Mouse (Mus musculus) liver, embryonic 16.5 days (tissue): ENCODE measurements around the gene Olfr113. TPM values are rescaled to one million over a fixed set of nuclear protein-coding genes. Genes with fewer than 3 reads are reported as not detected.
"Not testable (repeated sequence)": the region's sequence is repeated elsewhere in the genome, so short reads cannot be mapped to it uniquely, and the experiment has no call there.

Experiments
- ATAC-seq: fragments of 200-750 bp; cut with Nextera tagmentation; 2 replicates; pipeline ENCODE4 v1.8.0; 2017; ENCODE audit warnings: low read depth, mild to moderate bottlenecking, moderate number of reproducible peaks, moderate library complexity
- H3K27ac ChIP-seq: fragments of 300-500 bp; sonication (generic); 2 replicates; pipeline ENCODE4 v1.5.1; 2014; ENCODE audit warnings: mild to moderate bottlenecking, low read length
- H3K27me3 ChIP-seq: fragments of 300-500 bp; sonication (generic); 2 replicates; pipeline ENCODE4 v1.6.1; 2014; ENCODE audit warnings: low read depth, low read length, mixed read lengths; ENCODE audit not compliant: control insufficient read depth, insufficient read depth
- H3K36me3 ChIP-seq: fragments of 300-500 bp; sonication (generic); 2 replicates; pipeline ENCODE4 v1.6.1; 2014; ENCODE audit warnings: mild to moderate bottlenecking; ENCODE audit not compliant: control insufficient read depth, insufficient read depth
- H3K4me1 ChIP-seq: fragments of 300-500 bp; sonication (generic); 2 replicates; pipeline ENCODE4 v1.6.1; 2014; ENCODE audit warnings: low read depth, low read length, mixed read lengths; ENCODE audit not compliant: control insufficient read depth
- H3K4me2 ChIP-seq: fragments of 300-500 bp; sonication (generic); 2 replicates; pipeline ENCODE4 v1.6.1; 2014; ENCODE audit warnings: low read depth, low read length, mixed read lengths
- H3K4me3 ChIP-seq: fragments of 300-500 bp; sonication (generic); 2 replicates; pipeline ENCODE4 v1.5.1; 2014; ENCODE audit warnings: low read depth, mild to moderate bottlenecking, low read length
- H3K9ac ChIP-seq: fragments of 300-500 bp; sonication (generic); 2 replicates; pipeline ENCODE4 v1.6.1; 2014; ENCODE audit warnings: low read depth, low read length
- H3K9me3 ChIP-seq: fragments of 300-500 bp; sonication (generic); replicated peaks from 2 replicates; pipeline ENCODE4 v1.6.1; 2016; ENCODE audit warnings: low read length; ENCODE audit not compliant: control insufficient read depth
- WGBS: fragments of 180-500 bp; shearing (Covaris S2); extraction: QIAGEN DNeasy Blood & Tissue Kit; methylation state at CpG from one replicate; pipeline ENCODE4 v1.1.7; 2014; ENCODE audit not compliant: insufficient replicate concordance; 5-methylcytosine and 5-hydroxymethylcytosine counted together
- polyA plus RNA-seq: library from polyadenylated mRNA; unstranded; fragments of >200 nt; fragmentation: Nextera tagmentation; extraction: Ambion mirVana; gene quantifications from 2 replicates; pipeline ENCODE4 v1.2.1, GENCODE M21; 2015

Gene Olfr113
- not detected in 2 replicates for polyA plus RNA-seq

- no peak for ATAC-seq
- Histone ChIP-seq H3K27me3 (no peaks in the 10 kb centered on the region), H3K4me3 (no peak within 1 kb of the TSS), H3K27ac (no peak within 1 kb of the TSS), H3K9me3 (no peaks in the 10 kb centered on the region), H3K4me2 (no peak within 1 kb of the TSS), H3K9ac (no peak within 1 kb of the TSS), H3K36me3 (no peaks in the 10 kb centered on the region), H3K4me1 (no peaks in the 10 kb centered on the region)
Measured at GRCm38 (mm10) chr17:37577563-37577962, at the start of gene Olfr113. Olfr113 (minus strand) TSS chr17:37577663.

DNA sequence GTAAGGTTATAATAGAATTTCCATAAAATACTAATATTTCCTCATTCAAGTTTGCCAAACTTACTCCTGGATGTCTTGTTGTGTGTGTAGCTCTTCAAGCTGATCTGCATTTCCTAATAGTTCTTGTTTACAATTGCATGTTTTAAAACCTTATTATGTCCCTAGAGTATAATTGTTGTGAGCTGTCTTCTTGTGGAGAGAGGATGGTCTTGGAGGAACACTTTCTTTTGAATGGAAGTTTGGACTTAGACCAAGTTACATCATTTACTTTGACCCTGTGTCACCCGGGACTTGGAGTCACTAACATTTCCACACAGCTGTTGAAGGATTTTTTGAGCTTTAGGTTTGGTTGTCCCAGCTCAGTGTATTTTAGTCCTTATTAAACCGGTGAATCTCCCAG lies 49.5 kb upstream of the Olfr113 start, which contains the start of the genes Olfr115 and Olfr116:
Olfr115 (minus strand) TSS at position 101 of the 400 bp plus-strand sequence.
Olfr116 (minus strand) TSS at position 191 of the 400 bp plus-strand sequence.
- H3K4me1 ChIP-seq = no peaks in the 10 kb centered on the region
- 55% methylated on average over 2 of the region's 2 CpGs for WGBS
- H3K36me3 ChIP-seq = no peaks in the 10 kb centered on the region
- H3K4me3 ChIP-seq = no peak within 1 kb of the TSS
- no peak within 1 kb of the TSS for H3K27ac ChIP-seq
- no peak for ATAC-seq
- no peak within 1 kb of the TSS for H3K4me2 ChIP-seq
- no peaks in the 10 kb centered on the region for H3K27me3 ChIP-seq
- no peak within 1 kb of the TSS for H3K9ac ChIP-seq
- no peaks in the 10 kb centered on the region; the same call in 1 of the 2 replicates for H3K9me3 ChIP-seq

DNA sequence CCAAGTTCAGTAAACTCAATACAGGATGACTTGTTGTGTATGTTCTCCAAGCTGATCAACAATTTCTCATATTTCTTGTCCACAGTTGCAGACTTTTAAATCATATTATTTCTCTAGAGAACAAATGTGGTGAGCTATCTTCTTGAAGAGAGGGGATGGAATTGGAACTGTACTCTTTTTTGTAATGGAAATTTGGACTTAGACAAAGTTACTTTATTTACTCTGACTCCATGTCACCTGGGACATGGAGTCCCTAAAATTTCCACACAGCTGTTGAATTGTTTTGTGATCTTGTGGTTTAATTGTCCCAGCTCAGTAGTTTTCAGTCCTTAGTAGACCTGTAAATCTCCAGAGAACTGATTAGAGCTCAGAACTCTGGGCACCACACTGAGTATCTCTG lies 15.2 kb upstream of the Olfr113 start, which contains the start of gene Olfr114:
Olfr114 (minus strand) TSS at position 101 of the 400 bp plus-strand sequence.
- no peaks in the 10 kb centered on the region for H3K4me1 ChIP-seq
- H3K9me3 ChIP-seq = no peaks in the 10 kb centered on the region; the same call in 1 of the 2 replicates
- H3K27me3 ChIP-seq = no peaks in the 10 kb centered on the region
- H3K27ac ChIP-seq = no peak within 1 kb of the TSS
- no peak within 1 kb of the TSS for H3K4me3 ChIP-seq
- no peak for ATAC-seq
- H3K9ac ChIP-seq = no peak within 1 kb of the TSS
- H3K36me3 ChIP-seq = no peaks in the 10 kb centered on the region
- no peak within 1 kb of the TSS for H3K4me2 ChIP-seq

DNA sequence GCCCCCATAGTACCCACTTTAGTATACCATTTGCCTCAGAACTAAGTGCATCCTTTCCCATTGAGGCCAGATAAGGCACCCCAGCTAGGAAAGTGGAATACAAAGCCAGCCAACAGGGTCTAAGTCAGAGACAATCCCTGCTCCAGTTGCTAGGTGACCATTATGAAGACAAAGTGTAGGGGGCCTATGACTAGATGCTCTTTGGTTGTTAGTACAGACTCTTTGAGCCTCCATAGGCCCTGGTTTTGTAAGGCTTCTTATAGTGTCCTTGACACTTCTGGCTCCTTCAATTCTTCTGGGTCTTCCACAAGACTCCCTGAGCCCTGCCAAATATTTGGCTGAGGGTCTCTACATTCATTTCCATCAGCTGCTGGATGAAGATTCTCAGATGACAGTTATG lies 8.1 kb downstream of the Olfr113 start, which contains the start of gene Olfr112:
Olfr112 (minus strand) TSS at position 101 of the 400 bp plus-strand sequence.
- H3K27ac ChIP-seq = no peak within 1 kb of the TSS
- H3K4me1 ChIP-seq = no peaks in the 10 kb centered on the region

DNA sequence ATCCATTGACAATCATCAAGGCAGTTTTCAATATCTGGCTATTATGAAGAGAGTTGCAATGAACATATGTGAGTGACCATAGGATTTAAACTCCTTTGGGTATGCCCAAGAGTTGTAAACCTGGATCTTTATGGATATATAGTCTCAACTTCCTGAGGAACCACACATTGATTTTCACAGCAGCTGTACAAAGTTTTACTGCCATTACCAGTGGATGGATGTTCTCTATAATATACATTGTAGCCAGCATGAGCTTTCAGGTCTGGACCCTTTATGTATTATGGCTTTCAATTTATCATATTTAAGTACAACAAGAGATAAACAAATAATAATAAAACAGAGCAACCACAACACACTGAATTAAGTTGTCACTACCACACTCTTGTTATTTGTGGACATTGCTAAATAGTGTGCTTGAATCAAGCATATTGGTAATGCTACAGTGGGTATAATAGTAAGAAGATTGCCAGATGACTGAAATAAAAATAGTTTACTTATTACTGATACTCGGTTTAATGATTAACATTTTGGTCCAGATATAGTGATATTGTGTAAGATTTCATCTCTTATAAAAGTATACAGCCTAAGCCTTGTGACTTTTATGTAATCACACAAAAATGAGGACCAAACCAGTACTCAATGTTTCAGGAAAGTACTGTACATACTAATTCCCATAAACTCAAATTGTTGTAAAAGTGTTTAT lies 18.4 kb downstream of the Olfr113 start:
- H3K4me3 ChIP-seq = no peak overlapping the region
- WGBS = 30% methylated on average over 1 of the region's 1 CpGs
- H3K27ac ChIP-seq = no peak overlapping the region
- no peaks in the 10 kb centered on the region for H3K27me3 ChIP-seq
- H3K36me3 ChIP-seq = no peaks in the 10 kb centered on the region
- no peaks in the 10 kb centered on the region for H3K4me1 ChIP-seq
- no peak overlapping the region for H3K9ac ChIP-seq
- H3K9me3 ChIP-seq = no peaks in the 10 kb centered on the region
- H3K4me2 ChIP-seq = no peak overlapping the region
- ATAC-seq = no peak

More for the DNA sequence above, 8.1 kb downstream of the Olfr113 start, which contains the start of gene Olfr112:
- no peak within 1 kb of the TSS for H3K4me2 ChIP-seq
- no peaks in the 10 kb centered on the region for H3K36me3 ChIP-seq
- no peaks in the 10 kb centered on the region for H3K9me3 ChIP-seq
- H3K9ac ChIP-seq = no peak within 1 kb of the TSS
- no peak for ATAC-seq
- H3K27me3 ChIP-seq = no peaks in the 10 kb centered on the region
- H3K4me3 ChIP-seq = no peak within 1 kb of the TSS

DNA sequence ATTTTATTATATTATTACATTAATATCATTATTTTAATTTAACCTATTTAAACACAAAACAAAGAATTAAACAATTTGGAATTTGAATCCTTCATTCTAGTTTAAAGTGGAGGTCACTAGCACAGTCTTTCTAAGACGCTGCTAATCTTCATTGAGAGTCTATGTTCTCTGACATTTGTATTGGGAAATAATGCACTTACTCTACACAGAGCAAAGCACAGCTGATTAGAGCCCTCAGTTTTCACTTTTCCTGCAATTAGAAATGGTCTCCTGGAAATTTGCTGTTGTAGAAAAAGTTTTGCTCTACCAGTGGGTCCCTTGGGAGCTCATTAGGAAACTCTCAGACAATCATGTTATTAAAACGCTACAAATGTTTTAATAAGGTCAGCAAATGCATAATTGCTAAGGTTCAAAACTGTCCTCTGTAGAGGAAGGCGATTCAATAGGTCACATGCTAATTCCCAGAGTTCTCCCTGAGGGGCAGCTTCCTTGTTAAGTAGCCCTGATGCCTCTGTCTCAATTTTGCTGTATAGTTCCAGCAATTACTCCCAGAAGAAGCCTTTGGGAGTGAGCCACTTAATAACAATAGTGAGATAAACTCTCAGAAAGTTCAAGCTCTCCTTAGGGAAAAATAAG lies 33.5 kb downstream of the Olfr113 start:
- Histone ChIP-seq H3K4me2 (no peak overlapping the region), H3K27me3 (no peaks in the 10 kb centered on the region), H3K9ac (no peak overlapping the region), H3K4me3 (no peak overlapping the region), H3K9me3 (no peaks in the 10 kb centered on the region), H3K36me3 (no peaks in the 10 kb centered on the region), H3K4me1 (no peaks in the 10 kb centered on the region), H3K27ac (no peak overlapping the region)
- WGBS = 40% methylated on average over 3 of the region's 3 CpGs
- no peak for ATAC-seq

GRCm38 (mm10) chr17:37541454-37542119 lies 35.9 kb downstream of the Olfr113 start:
- no peaks in the 10 kb centered on the region for H3K9me3 ChIP-seq
- WGBS = 67% methylated on average over 4 of the region's 4 CpGs
- no peaks in the 10 kb centered on the region for H3K27me3 ChIP-seq
- H3K36me3 ChIP-seq = no peaks in the 10 kb centered on the region
- H3K27ac ChIP-seq = no peak overlapping the region
- H3K9ac ChIP-seq = no peak overlapping the region
- ATAC-seq = no peak
- H3K4me2 ChIP-seq = no peak overlapping the region
- H3K4me3 ChIP-seq = no peak overlapping the region
- H3K4me1 ChIP-seq = no peaks in the 10 kb centered on the region

DNA sequence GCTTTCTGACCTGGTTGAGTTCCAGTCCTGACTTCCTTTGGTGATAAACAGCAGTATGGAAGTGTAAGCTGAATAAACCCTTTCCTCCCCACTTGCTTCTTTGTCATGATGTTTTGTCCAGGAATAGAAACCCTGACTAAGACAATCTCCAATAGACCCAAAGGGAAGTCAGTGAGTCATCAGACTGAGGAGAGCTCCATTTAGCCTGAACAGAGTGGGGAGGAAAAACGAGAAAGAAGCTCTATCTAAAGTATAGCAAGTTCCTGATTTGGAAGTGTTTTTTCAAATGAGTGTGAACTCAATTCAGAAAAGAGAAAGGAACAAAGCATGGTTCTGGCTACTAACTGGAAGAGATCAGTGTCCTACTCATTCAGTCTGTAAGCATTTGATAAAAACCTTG lies 39.0 kb downstream of the Olfr113 start:
- H3K9ac ChIP-seq, H3K4me1 ChIP-seq, H3K9me3 ChIP-seq, ATAC-seq, H3K27ac ChIP-seq, H3K36me3 ChIP-seq, H3K4me3 ChIP-seq, H3K4me2 ChIP-seq, H3K27me3 ChIP-seq: not testable (repeated sequence)
- 22% methylated on average over 1 of the region's 1 CpGs for WGBS

- Histone ChIP-seq H3K9ac (no peak overlapping the region), H3K36me3 (no peaks in the 10 kb centered on the region), H3K4me1 (no peaks in the 10 kb centered on the region), H3K9me3 (no peaks in the 10 kb centered on the region), H3K27ac (no peak overlapping the region), H3K4me2 (no peak overlapping the region), H3K27me3 (no peaks in the 10 kb centered on the region), H3K4me3 (no peak overlapping the region)
- no peak for ATAC-seq
Measured at GRCm38 (mm10) chr17:37535173-37535572, 42.3 kb downstream of the Olfr113 start.
